In genomic region chr4:126090848-126091124, GRCm38 (mm10) we compare ENCODE assay signal across 18 mouse cellular contexts. TPM values are rescaled to one million over a fixed set of nuclear protein-coding genes. Genes with fewer than 3 reads are reported as not detected.
A peak's percentile ranks its signal among the peaks of the same experiment; 100 is the strongest.
DNase-seq lines count a peak whose midpoint lies in the region; ATAC-seq and TF ChIP-seq lines count a peak whose summit lies in the region.
"Had no signal": no experiment of that assay in that cellular context is flagged by ENCODE, and none has a peak within 500 bp of the region (broad histone marks: within the 10 kb centered on the region; RNA-seq: fewer than 3 reads in every experiment).

No protein-coding gene starts in this region.

- TF ChIP-seq POLR2A in spleen, adult 2 months (IDR thresholded peaks at IDR 0.05; ENCODE audit: low read depth, low read length): no peak

- peak overlapping the region; percentile 61 for H3K27ac ChIP-seq in liver, postnatal 0 days (ENCODE audit: low read depth)
- H3K27ac ChIP-seq in spleen, adult 2 months (ENCODE audit: insufficient read depth, low read length): peak overlapping the region; percentile 77
- peak overlapping the region; percentile 26; the same call in 1 of the 2 replicates for H3K27ac ChIP-seq in limb, embryonic 10.5 days
- H3K27ac ChIP-seq: embryonic facial prominence, embryonic 10.5 days; embryonic facial prominence, embryonic 12.5 days; forebrain, embryonic 13.5 days; forebrain, embryonic 15.5 days had no signal

- no peak for ATAC-seq in liver, postnatal 0 days
- ATAC-seq: forebrain, embryonic 13.5 days; forebrain, embryonic 15.5 days had no signal

- no peak for TF ChIP-seq EP300 in liver, postnatal 0 days (IDR thresholded peaks at IDR 0.05; ENCODE audit: low read depth)

- no peaks in the 10 kb centered on the region for H3K36me3 ChIP-seq in liver, postnatal 0 days (replicated peaks; ENCODE audit: insufficient read depth, low read length)
- H3K36me3 ChIP-seq in spleen, adult 2 months (ENCODE audit: control insufficient read depth, insufficient read depth, low read length): no peaks in the 10 kb centered on the region
- no peaks in the 10 kb centered on the region; the same call in 1 of the 2 replicates for H3K36me3 ChIP-seq in limb, embryonic 10.5 days
- H3K36me3 ChIP-seq: embryonic facial prominence, embryonic 10.5 days; embryonic facial prominence, embryonic 12.5 days; forebrain, embryonic 15.5 days had no signal

- H3K9ac ChIP-seq in liver, postnatal 0 days (replicated peaks): no peak overlapping the region
- H3K9ac ChIP-seq: embryonic facial prominence, embryonic 12.5 days; forebrain, embryonic 13.5 days; forebrain, embryonic 15.5 days had no signal

- no peak for TF ChIP-seq CTCF in liver, postnatal 0 days (IDR thresholded peaks at IDR 0.05; ENCODE audit: low read depth)
- TF ChIP-seq CTCF in spleen, adult 2 months (IDR thresholded peaks at IDR 0.05; ENCODE audit: extremely low read depth, insufficient read depth, insufficient read length, insufficient replicate concordance): no peak

- 51% methylated on average over 4 of the region's 4 CpGs for WGBS in liver, postnatal 0 days (ENCODE audit: insufficient replicate concordance)
- WGBS in spleen, adult 2 months: 79% methylated on average over 4 of the region's 4 CpGs
- WGBS in limb, embryonic 10.5 days: 83% methylated on average over 4 of the region's 4 CpGs

- H3K4me2 ChIP-seq in liver, postnatal 0 days (ENCODE audit: low read depth, low read length): no peak overlapping the region
- H3K4me2 ChIP-seq: embryonic facial prominence, embryonic 12.5 days; forebrain, embryonic 13.5 days; forebrain, embryonic 15.5 days had no signal

- no peaks in the 10 kb centered on the region for H3K27me3 ChIP-seq in liver, postnatal 0 days (ENCODE audit: insufficient read depth, low read length)
- no peaks in the 10 kb centered on the region for H3K27me3 ChIP-seq in spleen, adult 2 months (ENCODE audit: control insufficient read depth, insufficient read depth, low read length)
- H3K27me3 ChIP-seq in limb, embryonic 10.5 days (ENCODE audit: low read depth, poor library complexity, severe bottlenecking): no peaks in the 10 kb centered on the region
- H3K27me3 ChIP-seq: embryonic facial prominence, embryonic 12.5 days; forebrain, embryonic 13.5 days; forebrain, embryonic 15.5 days had no signal

- DNase-seq in liver, postnatal 0 days: no peak
- no peak for DNase-seq in liver
- DNase-seq in spleen, adult 2 months (ENCODE audit: low read depth in 1 of 2, low spot score in 2 of 2): no peak
- DNase-seq in spleen, adult 18-20 months: no peak
- no peak for DNase-seq in limb, embryonic 10.5 days (ENCODE audit: low spot score)
- no peak for DNase-seq in cerebellum, adult 11-12 months
- DNase-seq: adrenal gland, adult 2 months; adrenal gland, postnatal 10 days; adrenal gland, postnatal 25 days; cerebellum, adult 11 months; cerebellum, adult 2 months; cerebellum, adult 9-10 months; cerebellum, postnatal 10 days; cerebellum, postnatal 25 days had no signal

- no peaks in the 10 kb centered on the region for H3K9me3 ChIP-seq in liver, postnatal 0 days (ENCODE audit: low read length)
- H3K9me3 ChIP-seq in limb, embryonic 10.5 days (replicated peaks): no peaks in the 10 kb centered on the region
- H3K9me3 ChIP-seq: embryonic facial prominence, embryonic 10.5 days; embryonic facial prominence, embryonic 12.5 days; forebrain, embryonic 13.5 days; forebrain, embryonic 15.5 days had no signal

- H3K4me3 ChIP-seq in liver, postnatal 0 days (ENCODE audit: low read depth, low read length): no peak overlapping the region
- H3K4me3 ChIP-seq in spleen, adult 2 months (ENCODE audit: extremely low read depth, insufficient read depth, insufficient read length): no peak overlapping the region
- H3K4me3 ChIP-seq in limb, embryonic 10.5 days: no peak overlapping the region
- H3K4me3 ChIP-seq: embryonic facial prominence, embryonic 10.5 days; embryonic facial prominence, embryonic 12.5 days; forebrain, embryonic 13.5 days; forebrain, embryonic 15.5 days had no signal

- H3K4me1 ChIP-seq in liver, postnatal 0 days (ENCODE audit: insufficient read depth): peaks cover 20% of the 10 kb centered on the region
- H3K4me1 ChIP-seq in spleen, adult 2 months (ENCODE audit: control insufficient read depth, insufficient read depth, insufficient read length): no peaks in the 10 kb centered on the region; the same call in 1 of the 2 replicates
- peaks cover 14% of the 10 kb centered on the region for H3K4me1 ChIP-seq in limb, embryonic 10.5 days
- H3K4me1 ChIP-seq: forebrain, embryonic 15.5 days had no signal

RNA-seq across cellular contexts. Expression of gene Lsm10, which starts 5.6 kb away (rescaled TPM):
- polyA plus RNA-seq in liver, postnatal 0 days (2015; fragmentation: Nextera tagmentation; extraction: Ambion mirVana): 24.7 and 27.7 TPM in 2 replicates
- polyA plus RNA-seq in spleen, adult 2 months (2012; rRNA removed): 22.2 and 25.7 TPM in 2 replicates
- polyA plus RNA-seq in limb, embryonic 10.5 days (2016; fragmentation: Nextera tagmentation; extraction: Ambion mirVana): 41.3 and 48.0 TPM in 2 replicates

RNA-seq across cellular contexts. Expression of gene Stk40, which starts 13.0 kb away (rescaled TPM):
- polyA plus RNA-seq in liver, postnatal 0 days (2015; fragmentation: Nextera tagmentation; extraction: Ambion mirVana): 11.3 and 12.1 TPM in 2 replicates
- 19.4 and 21.0 TPM in 2 replicates for polyA plus RNA-seq in spleen, adult 2 months (2012; rRNA removed)
- 48.2 and 52.1 TPM in 2 replicates for polyA plus RNA-seq in limb, embryonic 10.5 days (2016; fragmentation: Nextera tagmentation; extraction: Ambion mirVana)

RNA-seq across cellular contexts. Expression of gene Oscp1, which starts 32.4 kb away (rescaled TPM):
- 0.90 and 1.5 TPM in 2 replicates for polyA plus RNA-seq in liver, postnatal 0 days (2015; fragmentation: Nextera tagmentation; extraction: Ambion mirVana)
- polyA plus RNA-seq in spleen, adult 2 months (2012; rRNA removed): 0.35 and 0.46 TPM in 2 replicates
- 20.4 and 23.7 TPM in 2 replicates for polyA plus RNA-seq in limb, embryonic 10.5 days (2016; fragmentation: Nextera tagmentation; extraction: Ambion mirVana)

RNA-seq across cellular contexts. Expression of gene Mrps15, which starts 44.1 kb away (rescaled TPM):
- 57.2 and 58.1 TPM in 2 replicates for polyA plus RNA-seq in liver, postnatal 0 days (2015; fragmentation: Nextera tagmentation; extraction: Ambion mirVana)
- 33.6 and 66.2 TPM in 2 replicates for polyA plus RNA-seq in spleen, adult 2 months (2012; rRNA removed)
- polyA plus RNA-seq in limb, embryonic 10.5 days (2016; fragmentation: Nextera tagmentation; extraction: Ambion mirVana): 150 and 170 TPM in 2 replicates

RNA-seq across cellular contexts. Expression of gene Eva1b, which starts 56.8 kb away (rescaled TPM):
- 17.1 and 17.7 TPM in 2 replicates for polyA plus RNA-seq in liver, postnatal 0 days (2015; fragmentation: Nextera tagmentation; extraction: Ambion mirVana)
- polyA plus RNA-seq in spleen, adult 2 months (2012; rRNA removed): 57.5 and 89.5 TPM in 2 replicates
- 72.7 and 82.2 TPM in 2 replicates for polyA plus RNA-seq in limb, embryonic 10.5 days (2016; fragmentation: Nextera tagmentation; extraction: Ambion mirVana)

Comparison
In these comparisons a context has a peak if more than half of its experiments do, and no peak if none do; other contexts are left out.
1. H3K27ac ChIP-seq: peak in every context shown above with its lines; median percentile 77 in spleen, adult 2 months; 61 in liver, postnatal 0 days; 26 in limb, embryonic 10.5 days.